Mouse (Mus musculus) adrenal gland (tissue): ENCODE data around the gene Olfr9.
"Not testable (repeated sequence)": the region's sequence is repeated elsewhere in the genome, so short reads cannot be mapped to it uniquely, and the experiment has no call there.

Experiments
- intact Hi-C: fragments of 180-260 bp; cut with DNase I; formaldehyde crosslinking; loops from one replicate; pipeline ENCODE4 v1.15.1; 2025

The Olfr9 gene

DNA sequence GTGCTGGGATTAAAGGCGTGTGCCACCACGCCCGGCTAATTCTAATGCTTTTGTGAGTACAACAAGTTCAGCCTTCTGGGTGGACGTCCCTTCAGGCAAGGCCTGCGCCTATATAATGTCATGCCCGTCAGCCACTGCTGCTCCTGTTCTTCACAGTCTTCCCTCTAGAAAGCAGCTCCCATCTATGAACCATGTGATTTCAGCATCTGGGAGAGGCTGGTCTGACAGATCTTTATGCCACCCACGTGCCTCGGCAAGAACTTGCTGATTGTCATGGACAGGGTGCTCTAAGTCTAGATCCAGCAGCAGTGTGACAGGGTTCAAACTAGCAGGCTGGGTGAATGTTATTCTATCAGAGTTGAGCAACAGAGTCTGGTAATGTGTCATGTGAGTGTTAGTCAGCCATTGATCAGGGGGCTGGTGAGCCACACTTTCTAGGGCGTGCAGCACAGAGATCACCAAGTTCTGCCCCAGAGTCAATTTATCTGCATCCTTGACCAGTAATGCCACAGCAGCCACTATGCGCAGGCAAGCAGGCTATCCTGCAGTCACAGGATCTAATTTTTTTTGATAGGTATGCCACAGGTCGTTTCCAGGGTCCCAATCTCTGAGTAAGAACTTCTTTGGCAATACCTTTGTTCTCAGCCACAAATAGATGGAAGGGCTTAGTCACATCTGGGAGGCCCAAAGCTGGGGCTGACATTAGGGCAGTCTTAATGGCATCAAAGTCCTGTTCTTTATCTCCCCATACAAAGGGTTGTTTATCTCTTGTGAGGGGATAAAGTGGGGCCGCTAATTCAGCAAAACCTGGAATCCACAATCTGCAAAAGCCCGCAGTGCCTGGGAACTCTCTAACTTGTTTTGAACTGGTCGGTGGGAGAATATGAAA lies 15.0 kb downstream of the Olfr9 start:
- intact Hi-C loops = no loop called here

DNA sequence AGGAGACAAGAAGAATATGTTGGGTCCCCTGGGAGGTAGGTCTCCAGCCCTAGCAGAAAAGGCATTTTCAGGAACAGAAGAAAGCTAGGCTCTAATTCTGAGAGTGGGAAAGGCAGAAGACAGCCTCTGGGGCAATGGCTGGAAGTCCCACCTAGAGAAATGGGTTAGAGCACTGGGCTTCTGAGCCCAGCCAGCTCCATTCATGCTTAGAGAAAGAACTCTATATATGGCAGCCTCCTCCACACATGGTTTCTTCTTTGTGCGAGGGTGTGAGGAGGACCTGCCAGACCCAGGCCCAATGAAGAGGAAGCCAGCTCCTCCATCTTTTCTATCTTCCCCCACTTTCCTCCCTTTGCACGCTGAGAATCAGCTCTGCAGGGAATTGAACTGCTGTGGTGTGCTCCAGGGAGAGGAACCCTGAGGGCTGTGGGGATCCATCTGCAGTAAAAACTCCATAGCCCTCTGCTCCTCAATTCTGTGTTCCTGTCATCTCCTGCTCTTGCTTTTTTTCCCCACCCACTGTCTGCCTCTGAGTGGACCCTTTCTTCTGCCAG lies 21.1 kb downstream of the Olfr9 start, which contains the start of gene Olfr763:
Olfr763 (plus strand) TSS at position 504 of the 554 bp plus-strand sequence.
- intact Hi-C loops = no loop called here

DNA sequence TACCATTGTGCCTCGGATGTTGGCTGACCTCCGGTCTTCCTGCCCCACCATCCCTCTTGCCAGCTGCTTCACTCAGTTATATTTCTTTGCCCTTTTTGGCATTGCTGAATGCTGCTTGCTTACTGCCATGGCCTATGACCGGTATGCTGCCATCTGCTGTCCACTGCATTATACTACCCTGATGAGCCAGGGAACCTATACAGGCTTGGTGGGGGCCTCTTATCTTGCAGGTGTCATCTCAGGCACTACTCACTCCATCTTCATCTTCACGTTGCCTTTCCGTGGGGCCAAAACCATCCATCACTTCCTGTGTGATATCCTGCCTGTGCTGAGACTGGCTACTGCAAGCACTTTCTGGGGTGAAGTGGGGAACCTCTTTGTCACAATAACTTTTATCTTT lies 22.3 kb downstream of the Olfr9 start:
- intact Hi-C loops = not testable (repeated sequence)

DNA sequence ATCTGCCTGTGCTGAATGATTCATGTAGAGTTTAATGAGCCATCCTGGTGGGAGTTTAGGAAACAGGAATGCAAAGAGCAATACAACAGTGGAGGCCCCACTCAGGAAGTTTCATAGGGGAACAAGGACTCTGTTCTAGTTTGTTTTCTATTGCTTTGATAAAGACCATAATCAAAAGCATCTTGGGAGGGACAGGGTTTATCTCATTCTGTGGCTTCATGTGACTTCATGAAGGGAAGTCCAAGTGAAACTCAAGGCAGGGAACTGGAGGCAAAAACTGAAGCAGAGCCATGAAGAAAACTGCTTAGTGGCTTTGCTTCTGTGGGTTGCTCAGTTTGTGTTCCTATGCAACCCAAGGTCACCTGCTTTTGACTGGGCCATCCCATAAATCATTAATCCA lies 25.2 kb downstream of the Olfr9 start:
- intact Hi-C loops = no loop called here

DNA sequence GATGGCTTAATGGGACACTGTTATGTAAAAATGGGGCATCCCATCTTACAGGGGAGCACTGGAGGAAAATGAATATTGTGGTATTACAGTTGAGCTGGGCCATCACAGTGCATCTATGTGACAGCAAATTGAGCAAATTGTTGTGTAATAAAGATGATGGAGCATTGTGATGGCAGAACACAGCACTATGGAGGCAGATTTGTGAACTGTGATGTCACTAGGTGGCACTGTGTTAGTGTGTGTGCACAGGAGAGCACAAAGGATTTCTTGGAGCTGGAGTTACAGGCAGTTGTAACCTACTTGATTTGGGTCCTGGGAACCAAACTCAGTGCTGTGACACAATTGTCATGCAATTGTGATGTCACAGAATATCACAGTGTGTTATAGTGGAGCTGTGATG lies 34.1 kb downstream of the Olfr9 start:
- intact Hi-C loops = loop anchor here (10.0 kb wide), 1 partner anchor 1071 kb away; no protein-coding TSS in a partner anchor

DNA sequence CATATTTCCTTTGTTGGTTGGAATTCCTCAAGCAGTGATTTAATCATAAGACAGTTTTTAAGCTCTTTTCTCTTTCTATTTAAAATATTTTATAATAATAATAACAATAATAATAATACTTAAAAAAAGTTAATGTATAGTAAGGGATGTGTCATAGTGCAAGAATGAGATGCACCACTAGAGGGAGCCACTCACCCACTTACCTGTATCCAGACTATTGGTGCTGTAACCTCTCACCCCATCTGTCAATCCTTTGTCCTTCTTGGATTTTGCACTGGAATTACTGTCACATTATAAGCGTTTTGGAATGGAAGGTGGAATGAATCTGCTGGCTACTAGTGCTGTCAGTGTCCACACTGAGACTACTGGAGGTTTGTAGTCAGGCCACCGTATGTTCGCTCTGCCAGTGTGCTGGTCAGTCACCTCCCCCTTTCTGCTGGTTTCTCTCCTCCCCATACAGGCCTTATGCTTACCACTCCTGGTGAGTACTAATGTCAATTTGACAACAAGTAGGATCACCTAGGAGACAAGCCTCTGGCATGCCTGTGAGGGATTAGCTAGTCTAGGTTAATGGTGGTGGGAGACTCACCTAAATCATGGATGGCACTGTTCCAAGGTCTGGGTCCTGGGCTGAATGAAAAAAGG lies 36.9 kb downstream of the Olfr9 start:
- intact Hi-C loops = loop anchor here (10.0 kb wide), 1 partner anchor 1069 kb away; no protein-coding TSS in a partner anchor

DNA sequence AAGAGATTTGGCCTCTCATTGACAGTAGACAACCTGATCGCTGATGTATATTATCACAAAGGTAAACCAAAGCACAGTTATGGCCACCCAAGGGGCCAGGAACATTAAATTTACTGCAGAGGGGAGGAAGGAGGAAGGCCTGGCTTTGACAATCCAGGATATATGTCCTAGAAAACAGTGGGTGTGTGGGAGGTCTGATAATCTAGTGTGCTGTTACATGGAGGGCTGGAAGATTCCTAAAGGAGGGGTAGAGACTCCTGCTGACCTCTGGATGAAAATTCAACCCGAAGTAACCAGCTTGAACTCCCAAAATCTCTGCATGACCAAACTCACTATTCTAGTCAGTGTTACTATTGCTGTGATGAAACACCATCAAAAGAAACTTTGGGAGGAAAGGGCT lies 39.1 kb downstream of the Olfr9 start:
- intact Hi-C loops = loop anchor here (10.0 kb wide), 1 partner anchor 1066 kb away; no protein-coding TSS in a partner anchor

DNA sequence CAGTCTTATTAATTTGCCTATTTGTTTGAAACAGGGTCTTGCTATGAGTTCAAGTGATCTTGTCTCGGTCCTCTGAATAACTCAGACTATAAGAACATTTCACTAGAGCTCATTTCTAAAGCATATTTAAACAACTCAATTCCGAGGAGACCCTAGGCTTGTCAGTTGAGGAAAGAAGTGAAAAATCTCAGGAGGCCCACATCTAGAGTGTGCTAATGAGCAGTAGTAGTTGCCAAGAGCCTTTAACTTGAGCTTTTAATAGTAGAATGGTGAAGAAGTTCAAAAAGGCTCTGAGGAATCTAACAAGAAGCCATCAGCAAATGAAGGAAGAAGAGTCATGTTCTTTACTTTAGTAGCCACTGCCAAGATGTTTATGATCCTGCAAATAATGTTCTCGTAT lies 50.6 kb downstream of the Olfr9 start, which contains the start of gene Olfr764-ps1:
Olfr764-ps1 (minus strand) TSS at position 101 of the 400 bp plus-strand sequence.
- intact Hi-C loops = no loop called here
